Comparison of ENCODE assay signal across 33 mouse cellular contexts in genomic region chr16:32956889-32957288, GRCm38 (mm10). TPM values are rescaled to one million over a fixed set of nuclear protein-coding genes. Genes with fewer than 3 reads are reported as not detected.
A peak's percentile ranks its signal among the peaks of the same experiment; 100 is the strongest.
DNase-seq lines count a peak whose midpoint lies in the region; ATAC-seq and TF ChIP-seq lines count a peak whose summit lies in the region.
"Had no signal": no experiment of that assay in that cellular context is flagged by ENCODE, and none has a peak within 500 bp of the region (broad histone marks: within the 10 kb centered on the region; RNA-seq: fewer than 3 reads in every experiment).

No protein-coding gene starts in this region.

- no peak for TF ChIP-seq POLR2A in bone marrow, adult 2 months (IDR thresholded peaks at IDR 0.05; ENCODE audit: borderline replicate concordance, control insufficient read depth, low read depth, low read length)

- no peaks in the 10 kb centered on the region for H3K4me1 ChIP-seq in liver, postnatal 0 days (ENCODE audit: insufficient read depth)
- H3K4me1 ChIP-seq in bone marrow, adult 2 months (ENCODE audit: control insufficient read depth, insufficient read depth, low read length) = no peaks in the 10 kb centered on the region
- H3K4me1 ChIP-seq: embryonic facial prominence, embryonic 10.5 days; embryonic facial prominence, embryonic 13.5 days; forebrain, embryonic 10.5 days; forebrain, embryonic 13.5 days; heart, embryonic 12.5 days; heart, embryonic 15.5 days; hindbrain, embryonic 15.5 days had no signal

- no peaks in the 10 kb centered on the region for H3K9me3 ChIP-seq in liver, postnatal 0 days (ENCODE audit: low read length)
- H3K9me3 ChIP-seq: embryonic facial prominence, embryonic 10.5 days; embryonic facial prominence, embryonic 13.5 days; forebrain, embryonic 10.5 days; forebrain, embryonic 13.5 days; G1E; heart, embryonic 12.5 days; heart, embryonic 15.5 days; hindbrain, embryonic 15.5 days had no signal

- H3K4me3 ChIP-seq in liver, postnatal 0 days (ENCODE audit: low read depth, low read length) = no peak overlapping the region
- no peak overlapping the region for H3K4me3 ChIP-seq in bone marrow, adult 2 months (replicated peaks; ENCODE audit: control insufficient read depth, low read depth, low read length)
- H3K4me3 ChIP-seq: embryonic facial prominence, embryonic 10.5 days; embryonic facial prominence, embryonic 13.5 days; erythroblast, embryonic 14.5 days; forebrain, embryonic 10.5 days; forebrain, embryonic 13.5 days; heart, embryonic 12.5 days; heart, embryonic 15.5 days; hindbrain, embryonic 15.5 days had no signal

- no peak overlapping the region for H3K4me2 ChIP-seq in liver, postnatal 0 days (ENCODE audit: low read depth, low read length)
- H3K4me2 ChIP-seq: embryonic facial prominence, embryonic 13.5 days; forebrain, embryonic 13.5 days; heart, embryonic 12.5 days; heart, embryonic 15.5 days; hindbrain, embryonic 15.5 days had no signal

- no peaks in the 10 kb centered on the region for H3K27me3 ChIP-seq in liver, postnatal 0 days (ENCODE audit: insufficient read depth, low read length)
- no peaks in the 10 kb centered on the region for H3K27me3 ChIP-seq in splenic B cell, adult 2 months (ENCODE audit: control insufficient read depth, insufficient read depth, low read length, poor library complexity, severe bottlenecking)
- H3K27me3 ChIP-seq: embryonic facial prominence, embryonic 13.5 days; forebrain, embryonic 13.5 days; heart, embryonic 12.5 days; heart, embryonic 15.5 days; hindbrain, embryonic 15.5 days; Patski had no signal

- ATAC-seq in liver, postnatal 0 days = no peak
- ATAC-seq: forebrain, embryonic 13.5 days; forebrain, embryonic 16.5 days; intestine, embryonic 16.5 days; Patski had no signal

- H3K27ac ChIP-seq in liver, postnatal 0 days (ENCODE audit: low read depth) = no peak overlapping the region
- H3K27ac ChIP-seq in bone marrow, adult 2 months (ENCODE audit: control insufficient read depth, insufficient read depth, low read depth, low read length, poor library complexity) = no peak overlapping the region
- H3K27ac ChIP-seq: embryonic facial prominence, embryonic 10.5 days; embryonic facial prominence, embryonic 13.5 days; forebrain, embryonic 10.5 days; forebrain, embryonic 13.5 days; heart, embryonic 15.5 days; hindbrain, embryonic 15.5 days had no signal

- TF ChIP-seq CTCF in liver, postnatal 0 days (IDR thresholded peaks at IDR 0.05; ENCODE audit: low read depth) = peak; percentile 8; the same call in 1 of the 2 replicates
- TF ChIP-seq CTCF in bone marrow, adult 2 months (IDR thresholded peaks at IDR 0.05; ENCODE audit: control insufficient read depth, insufficient read depth, low read length) = peak; percentile 13; the same call in 1 of the 2 replicates

- 82% methylated on average over 5 of the region's 5 CpGs for WGBS in liver, postnatal 0 days (ENCODE audit: insufficient replicate concordance)
- 81% methylated on average over 5 of the region's 5 CpGs for WGBS in bone marrow, adult 2 months

- DNase-seq in heart, adult 11 months = peak; percentile 48
- DNase-seq in heart, postnatal 14 days = no peak
- DNase-seq in liver, postnatal 0 days = no peak
- no peak for DNase-seq in liver
- DNase-seq in splenic B cell, adult 2 months (ENCODE audit: low read depth, low spot score) = peak; percentile 23
- no peak for DNase-seq in adrenal gland, postnatal 36 days
- DNase-seq in cerebellum, postnatal 14 days = no peak
- DNase-seq: adrenal gland, adult 8-10 months; adrenal gland, postnatal 25 days; cerebellum, adult 11 months; cerebellum, adult 2 months; cerebellum, adult 9-11 months; cerebellum, postnatal 36 days; embryo, embryonic 11 days; gastrocnemius, postnatal 10 days; gastrocnemius, postnatal 36 days; heart, adult 18-20 months; heart, postnatal 10 days; heart, postnatal 4 days; kidney, adult 2 months had no signal

- TF ChIP-seq EP300 in liver, postnatal 0 days (IDR thresholded peaks at IDR 0.05; ENCODE audit: low read depth) = no peak

- intact Hi-C loops in heart, postnatal 14 days (cut with DNase I) = no loop called here

- H3K9ac ChIP-seq in liver, postnatal 0 days (replicated peaks) = no peak overlapping the region
- H3K9ac ChIP-seq: embryonic facial prominence, embryonic 13.5 days; forebrain, embryonic 13.5 days; heart, embryonic 12.5 days; heart, embryonic 15.5 days; hindbrain, embryonic 15.5 days had no signal

- H3K36me3 ChIP-seq in liver, postnatal 0 days (replicated peaks; ENCODE audit: insufficient read depth, low read length) = peaks cover 26% of the 10 kb centered on the region
- peaks cover 8% of the 10 kb centered on the region; the same call in 1 of the 2 replicates for H3K36me3 ChIP-seq in splenic B cell, adult 2 months (ENCODE audit: control insufficient read depth, insufficient read depth, low read length, poor library complexity, severe bottlenecking)

RNA-seq across cellular contexts. Expression of gene Lrch3, which starts 43.0 kb away (rescaled TPM):
- total RNA-seq in heart, postnatal 14 days (2021) = 10 to 100 TPM; 28.2 to 29.2 TPM
- 2.6 and 4.3 TPM in 2 replicates for polyA plus RNA-seq in liver, postnatal 0 days (2015; fragmentation: Nextera tagmentation; extraction: Ambion mirVana)
- polyA plus RNA-seq in bone marrow, adult 2 months (2011; ENCODE audit: insufficient read depth, insufficient read length, low replicate concordance, missing spikeins) = 6.2 and 13.0 TPM in 2 replicates
- total RNA-seq in adrenal gland, postnatal 36 days (2021) = 10 to 100 TPM; 30.5 to 34.4 TPM

Comparison
In these comparisons a context has a peak if more than half of its experiments do, and no peak if none do; other contexts are left out.
1. DNase-seq: peak in heart, adult 11 months (single experiment) and splenic B cell, adult 2 months (single experiment); none in heart, postnatal 14 days (0 of 2), liver, postnatal 0 days (single experiment), liver (single experiment), adrenal gland, postnatal 36 days (0 of 2) and cerebellum, postnatal 14 days (0 of 2).